Mouse (Mus musculus): ENCODE data around the gene Auts2.

DNA sequence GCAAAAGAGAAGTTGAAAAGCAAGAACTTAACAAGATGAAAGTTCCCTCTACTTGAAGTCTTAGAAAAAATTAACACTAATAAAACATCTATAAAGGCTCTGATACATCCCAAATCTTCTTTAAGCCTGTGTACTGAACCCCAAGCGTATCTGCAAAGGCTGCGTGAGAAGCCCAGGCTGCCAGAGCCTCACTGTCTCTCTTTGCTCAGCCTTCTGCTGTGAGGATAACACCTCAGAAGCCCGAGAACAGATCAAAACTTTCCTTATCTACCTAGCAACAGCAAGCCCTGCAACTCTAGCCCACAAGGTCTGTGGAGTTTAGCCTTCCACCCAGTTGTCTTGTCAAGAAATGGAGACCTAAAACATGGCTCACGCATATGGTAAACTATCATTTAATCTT is 240.4 kb downstream of the Auts2 start:
- no peak for TF ChIP-seq ZC3H11A (IDR thresholded peaks at IDR 0.05; ENCODE audit: borderline replicate concordance, low read depth, low read length)
- no peak for TF ChIP-seq MAFK (IDR thresholded peaks at IDR 0.05; ENCODE audit: insufficient read depth, low read depth, low read length)
